Mouse (Mus musculus) limb, embryonic 15.5 days (tissue): Measurements from ENCODE around the gene Arl4d. TPM values are rescaled to one million over a fixed set of nuclear protein-coding genes. Genes with fewer than 3 reads are reported as not detected.

Source experiments
- ATAC-seq: fragments of 200-750 bp; cut with Nextera tagmentation; 2 replicates; pipeline ENCODE4 v1.8.0; 2017; ENCODE audit warnings: low read depth, moderate TSS enrichment; ENCODE audit not compliant: insufficient number of reproducible peaks, low FRiP score, low TSS enrichment
- H3K27ac ChIP-seq: fragments of 300-500 bp; sonication (generic); 2 replicates; pipeline ENCODE4 v1.5.1; 2015; ENCODE audit warnings: moderate library complexity, mild to moderate bottlenecking, inconsistent platforms
- H3K27me3 ChIP-seq: fragments of 300-500 bp; sonication (generic); 2 replicates; pipeline ENCODE4 v1.6.1; 2015; ENCODE audit warnings: inconsistent platforms
- H3K36me3 ChIP-seq: fragments of 300-500 bp; sonication (generic); 2 replicates; pipeline ENCODE4 v1.6.1; 2015; ENCODE audit warnings: inconsistent platforms
- H3K4me1 ChIP-seq: fragments of 300-500 bp; sonication (generic); 2 replicates; pipeline ENCODE4 v1.6.1; 2015; ENCODE audit warnings: inconsistent platforms
- H3K4me2 ChIP-seq: fragments of 300-500 bp; sonication (generic); 2 replicates; pipeline ENCODE4 v1.6.1; 2015; ENCODE audit warnings: mild to moderate bottlenecking, inconsistent platforms
- H3K4me3 ChIP-seq: fragments of 300-500 bp; sonication (generic); 2 replicates; pipeline ENCODE4 v1.5.1; 2015; ENCODE audit warnings: mild to moderate bottlenecking, inconsistent platforms
- H3K9ac ChIP-seq: fragments of 300-500 bp; sonication (generic); 2 replicates; pipeline ENCODE4 v1.6.1; 2015; ENCODE audit warnings: inconsistent platforms
- H3K9me3 ChIP-seq: fragments of 300-500 bp; sonication (generic); 2 replicates; pipeline ENCODE4 v1.6.1; 2016; ENCODE audit warnings: inconsistent platforms
- WGBS: fragments of 180-500 bp; shearing (Covaris S2); methylation state at CpG from one replicate; pipeline ENCODE4 v1.1.7; 2015; 5-methylcytosine and 5-hydroxymethylcytosine counted together
- polyA plus RNA-seq: library from polyadenylated mRNA; unstranded; fragments of >200 nt; fragmentation: Nextera tagmentation; extraction: Ambion mirVana; gene quantifications from 2 replicates; pipeline ENCODE4 v1.2.1, GENCODE M21; 2015

The Arl4d gene
- polyA plus RNA-seq, 1 experiment from 2014 or later = 6.1 TPM

DNA sequence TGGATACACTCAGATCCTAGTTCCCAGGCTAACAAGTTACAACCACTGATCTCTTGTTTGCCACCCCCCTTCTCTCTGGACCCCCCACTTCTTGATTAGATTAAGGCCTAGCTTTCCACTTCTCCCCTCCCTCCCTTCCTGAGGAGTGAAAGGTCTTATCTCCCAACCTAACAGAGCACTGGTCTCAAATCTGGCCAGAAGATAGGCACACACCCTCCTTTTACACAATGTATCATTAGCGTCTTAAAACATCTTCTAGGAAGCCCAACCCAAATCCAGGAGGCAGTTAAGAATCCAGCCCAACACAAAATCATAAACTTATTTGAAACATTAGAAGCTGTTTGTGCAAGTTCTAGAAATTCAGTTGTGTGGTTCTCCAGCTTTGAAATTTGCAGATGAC lies 5.0 kb downstream of the Arl4d start:
- Histone ChIP-seq H3K9me3 (no peaks in the 10 kb centered on the region), H3K36me3 (no peaks in the 10 kb centered on the region), H3K4me1 (peaks cover 17% of the 10 kb centered on the region; the same call in 1 of the 2 replicates), H3K27me3 (peaks cover 9% of the 10 kb centered on the region; the same call in 1 of the 2 replicates), H3K4me3 (no peak overlapping the region), H3K9ac (no peak overlapping the region), H3K27ac (no peak overlapping the region), H3K4me2 (no peak overlapping the region)
- ATAC-seq = no peak
- WGBS = 46% methylated on average over 1 of the region's 1 CpGs

DNA sequence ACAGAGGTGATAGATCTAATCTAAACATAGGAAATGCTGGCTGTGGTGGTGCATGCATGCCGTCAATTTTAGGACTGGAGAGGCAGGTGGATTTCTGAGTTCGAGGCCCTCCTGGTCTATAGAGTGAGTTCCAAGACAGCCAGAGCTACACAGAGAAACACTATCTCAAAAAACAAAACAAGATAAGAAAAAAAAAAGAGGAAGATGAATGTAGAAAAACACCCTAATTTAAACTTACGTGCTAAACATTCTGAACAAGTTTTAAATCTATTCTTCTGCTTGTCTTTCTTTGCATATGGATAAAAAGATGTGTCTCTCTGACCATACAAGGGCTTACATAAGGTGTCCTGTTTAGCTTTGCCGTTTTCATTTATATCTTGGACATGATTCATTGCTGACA lies 5.9 kb downstream of the Arl4d start:
- Histone ChIP-seq H3K27me3 (peaks cover 9% of the 10 kb centered on the region; the same call in 1 of the 2 replicates), H3K4me3 (no peak overlapping the region), H3K36me3 (no peaks in the 10 kb centered on the region), H3K9me3 (no peaks in the 10 kb centered on the region), H3K9ac (no peak overlapping the region), H3K27ac (no peak overlapping the region), H3K4me1 (peaks cover 12% of the 10 kb centered on the region; the same call in 1 of the 2 replicates), H3K4me2 (no peak overlapping the region)
- WGBS = 84% methylated on average over 4 of the region's 4 CpGs
- no peak for ATAC-seq

DNA sequence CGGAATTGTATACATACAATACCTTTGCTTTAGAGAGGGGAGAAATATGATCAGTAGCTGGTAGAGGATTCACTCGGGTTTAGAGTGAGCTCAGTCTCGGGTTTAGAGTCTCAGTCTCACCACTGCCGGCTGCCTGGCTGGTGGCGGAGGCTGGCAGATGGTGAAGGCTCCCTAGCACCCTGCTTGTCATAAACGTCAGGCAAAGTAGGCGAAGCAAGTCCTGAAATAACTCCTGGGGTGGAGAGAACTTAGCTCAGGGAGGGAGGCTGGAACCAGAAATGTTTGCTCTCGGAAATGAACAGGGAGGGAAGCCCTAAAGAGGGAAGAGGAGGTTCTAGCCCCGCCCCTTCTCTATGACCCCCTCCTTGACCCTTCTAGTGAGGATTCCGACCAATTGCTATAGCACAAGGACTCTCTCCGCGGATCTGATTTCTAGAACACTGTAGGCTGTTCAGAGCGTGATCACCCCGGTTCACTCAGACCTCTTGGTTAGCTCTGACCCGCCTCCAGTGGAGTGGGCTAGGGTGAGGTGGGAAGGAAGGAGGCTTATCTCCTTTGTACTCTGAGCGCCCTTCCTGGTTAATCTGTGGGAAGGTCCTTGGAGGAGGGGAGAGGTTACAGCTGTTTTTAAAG lies 7.8 kb downstream of the Arl4d start:
- H3K4me3 ChIP-seq = no peak overlapping the region
- peaks cover 4% of the 10 kb centered on the region; the same call in 1 of the 2 replicates for H3K4me1 ChIP-seq
- H3K9ac ChIP-seq = no peak overlapping the region
- no peaks in the 10 kb centered on the region for H3K9me3 ChIP-seq
- H3K36me3 ChIP-seq = no peaks in the 10 kb centered on the region
- H3K4me2 ChIP-seq = no peak overlapping the region
- WGBS = 31% methylated on average over 16 of the region's 16 CpGs
- no peak overlapping the region for H3K27ac ChIP-seq
- H3K27me3 ChIP-seq = no peaks in the 10 kb centered on the region
- ATAC-seq = no peak

DNA sequence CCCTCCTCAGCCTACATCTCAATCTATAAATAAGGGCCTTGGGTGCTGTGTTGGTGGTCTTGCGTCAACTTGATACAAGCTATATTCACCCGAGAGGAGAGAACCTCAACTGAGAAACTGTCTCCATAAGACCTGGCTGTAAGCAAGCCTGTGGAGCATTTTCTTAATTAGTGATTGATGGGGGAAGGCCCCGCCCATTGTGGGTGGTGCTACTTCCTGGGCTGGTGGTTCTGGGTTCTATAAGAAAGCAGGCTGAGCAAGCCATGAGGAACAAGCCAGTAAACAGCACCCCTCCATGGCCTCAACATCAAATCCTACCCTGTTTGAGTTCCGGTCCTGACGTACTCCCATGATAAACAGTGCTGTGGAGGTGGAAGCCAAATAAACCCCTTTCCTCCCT lies 8.8 kb downstream of the Arl4d start:
- H3K27me3 ChIP-seq = no peaks in the 10 kb centered on the region
- WGBS = 86% methylated on average over 5 of the region's 5 CpGs
- H3K9ac ChIP-seq = no peak overlapping the region
- no peak overlapping the region for H3K4me3 ChIP-seq
- H3K27ac ChIP-seq = no peak overlapping the region
- no peak overlapping the region for H3K4me2 ChIP-seq
- H3K9me3 ChIP-seq = no peaks in the 10 kb centered on the region
- no peaks in the 10 kb centered on the region for H3K4me1 ChIP-seq
- no peak for ATAC-seq
- no peaks in the 10 kb centered on the region for H3K36me3 ChIP-seq

DNA sequence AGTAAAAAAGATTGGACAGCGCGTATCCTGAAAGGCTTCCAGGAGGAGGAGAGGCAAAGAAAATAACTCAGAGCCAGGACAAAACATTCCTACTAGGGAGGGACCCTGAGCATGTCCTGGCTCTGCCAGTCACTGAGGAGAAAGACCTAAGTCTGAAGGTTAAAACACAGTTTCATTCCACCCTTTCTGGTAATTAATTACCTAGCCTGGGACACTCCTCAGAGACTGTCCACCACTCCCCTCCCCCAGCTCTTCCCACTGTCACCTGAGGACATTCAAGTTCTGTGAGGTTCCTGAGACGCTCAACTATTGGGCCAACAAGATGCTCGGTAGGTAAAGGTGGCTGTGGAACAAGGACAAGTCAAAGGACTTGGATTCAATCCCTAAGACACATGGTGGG lies 10.0 kb downstream of the Arl4d start:
- H3K27ac ChIP-seq = no peak overlapping the region
- H3K36me3 ChIP-seq = no peaks in the 10 kb centered on the region
- no peak overlapping the region for H3K4me2 ChIP-seq
- ATAC-seq = no peak
- no peaks in the 10 kb centered on the region for H3K9me3 ChIP-seq
- WGBS = 88% methylated on average over 4 of the region's 4 CpGs
- no peak overlapping the region for H3K4me3 ChIP-seq
- H3K27me3 ChIP-seq = no peaks in the 10 kb centered on the region
- no peaks in the 10 kb centered on the region for H3K4me1 ChIP-seq
- H3K9ac ChIP-seq = no peak overlapping the region

DNA sequence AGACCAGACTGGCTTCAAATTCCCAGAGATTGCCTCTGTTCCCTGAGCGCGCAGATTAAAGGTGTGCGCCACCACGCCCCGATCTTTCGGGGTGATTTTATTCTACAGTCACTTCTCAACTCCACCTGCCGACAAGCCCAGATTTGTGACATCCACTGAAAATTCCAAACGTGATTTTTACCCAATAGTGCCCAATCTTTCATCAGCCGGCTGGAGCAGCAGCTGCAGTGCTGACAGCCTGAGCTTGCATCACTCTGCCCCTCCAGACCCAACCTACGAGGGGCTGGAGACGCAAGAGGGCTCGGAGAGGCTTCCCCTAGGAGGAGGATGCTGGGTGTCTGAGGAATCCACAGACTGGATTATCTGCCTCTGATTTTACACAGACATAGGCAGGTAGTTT lies 12.3 kb downstream of the Arl4d start:
- H3K9ac ChIP-seq = no peak overlapping the region
- H3K4me2 ChIP-seq = no peak overlapping the region
- 0 out of 2 replicates have a peak, but pooled peaks cover 2% of the 10 kb centered on the region for H3K4me1 ChIP-seq
- H3K9me3 ChIP-seq = no peaks in the 10 kb centered on the region
- no peak overlapping the region for H3K27ac ChIP-seq
- H3K4me3 ChIP-seq = no peak overlapping the region
- 69% methylated on average over 12 of the region's 12 CpGs for WGBS
- no peaks in the 10 kb centered on the region for H3K27me3 ChIP-seq
- ATAC-seq = no peak
- H3K36me3 ChIP-seq = no peaks in the 10 kb centered on the region

DNA sequence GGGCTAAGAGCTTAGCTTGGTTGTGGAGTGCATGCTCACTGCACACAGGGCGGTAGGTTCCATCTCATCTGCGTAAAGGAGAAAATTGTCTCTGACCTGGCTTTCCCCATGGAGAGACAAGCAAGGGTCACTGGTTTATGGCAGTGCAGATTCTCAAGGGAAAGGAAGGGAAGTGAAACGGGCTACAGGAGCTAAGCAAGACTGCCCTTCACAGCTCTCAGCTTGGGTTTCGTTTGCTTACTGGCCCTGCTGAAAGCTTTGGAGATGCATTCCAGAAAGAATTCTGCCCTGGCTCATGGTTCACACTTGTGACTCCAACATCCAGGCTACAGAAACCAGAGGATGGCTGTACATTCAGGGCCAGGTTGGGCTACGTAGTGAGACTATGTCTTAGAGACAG lies 13.4 kb downstream of the Arl4d start:
- no peak overlapping the region for H3K4me3 ChIP-seq
- no peaks in the 10 kb centered on the region for H3K36me3 ChIP-seq
- H3K9ac ChIP-seq = no peak overlapping the region
- ATAC-seq = no peak
- H3K27me3 ChIP-seq = no peaks in the 10 kb centered on the region
- no peak overlapping the region for H3K4me2 ChIP-seq
- no peak overlapping the region for H3K27ac ChIP-seq
- 60% methylated on average over 5 of the region's 5 CpGs for WGBS
- no peaks in the 10 kb centered on the region for H3K9me3 ChIP-seq
- H3K4me1 ChIP-seq = 0 out of 2 replicates have a peak, but pooled peaks cover 2% of the 10 kb centered on the region

DNA sequence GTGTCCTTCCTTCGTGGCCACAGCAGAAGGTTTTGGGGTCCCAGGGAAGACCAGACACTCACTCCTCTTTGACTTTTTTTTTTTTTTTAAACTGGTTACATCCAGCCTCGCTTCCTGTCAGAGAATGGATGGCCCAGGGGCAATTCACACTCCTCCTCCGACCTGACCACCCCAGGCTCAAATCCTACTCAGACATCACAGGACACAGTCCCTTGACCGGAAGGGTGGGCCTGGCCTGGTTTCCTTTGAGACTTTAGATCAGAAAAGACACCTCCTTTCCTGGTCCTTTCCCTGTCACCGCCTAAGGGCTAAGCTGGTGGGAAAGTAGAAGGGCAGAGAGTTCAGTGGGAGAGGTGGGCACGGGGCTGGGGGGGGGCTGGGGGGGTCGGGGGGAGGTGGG lies 14.6 kb downstream of the Arl4d start:
- Histone ChIP-seq H3K4me1 (0 out of 2 replicates have a peak, but pooled peaks cover 2% of the 10 kb centered on the region), H3K27ac (no peak overlapping the region), H3K9me3 (no peaks in the 10 kb centered on the region), H3K27me3 (no peaks in the 10 kb centered on the region), H3K9ac (no peak overlapping the region), H3K4me2 (no peak overlapping the region), H3K4me3 (no peak overlapping the region), H3K36me3 (no peaks in the 10 kb centered on the region)
- WGBS = 30% methylated on average over 5 of the region's 7 CpGs
- ATAC-seq = no peak

DNA sequence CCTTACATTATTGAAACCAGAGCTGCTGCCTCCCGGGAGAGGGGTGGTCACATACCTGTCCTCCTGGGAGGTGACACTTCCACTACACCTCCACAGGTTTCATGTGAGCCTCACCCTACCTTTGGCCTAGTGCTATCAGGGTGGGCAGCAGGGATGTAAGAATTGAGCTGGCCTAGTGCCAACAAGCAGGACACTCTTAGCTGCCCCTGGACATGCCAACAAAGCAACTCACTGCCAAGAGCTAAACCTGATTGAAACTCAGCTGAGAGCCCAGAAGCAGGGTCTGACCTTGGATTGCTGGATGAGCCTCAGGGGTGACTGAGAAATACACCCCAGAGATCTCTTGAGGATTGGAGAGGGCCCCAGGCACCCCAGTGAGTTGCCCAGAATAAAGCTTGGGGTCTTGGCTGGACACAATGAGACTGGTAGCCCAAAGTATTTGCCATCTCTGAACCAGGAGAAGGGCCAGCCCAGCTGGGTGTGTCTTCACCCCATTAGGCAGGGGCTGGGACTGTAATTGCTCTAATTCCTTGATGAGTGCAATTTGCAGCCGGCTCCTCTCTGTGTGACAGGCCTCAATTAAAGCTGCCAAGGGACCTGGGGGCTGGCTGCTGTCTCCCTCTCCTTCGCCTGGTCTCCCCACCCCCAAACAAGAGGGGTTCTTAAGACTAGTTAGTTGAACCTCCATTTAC lies 15.4 kb downstream of the Arl4d start:
- Histone ChIP-seq H3K27ac (no peak overlapping the region), H3K9me3 (no peaks in the 10 kb centered on the region), H3K36me3 (no peaks in the 10 kb centered on the region), H3K4me3 (no peak overlapping the region), H3K9ac (no peak overlapping the region), H3K27me3 (no peaks in the 10 kb centered on the region), H3K4me1 (0 out of 2 replicates have a peak, but pooled peaks cover 2% of the 10 kb centered on the region), H3K4me2 (no peak overlapping the region)
- WGBS = 29% methylated on average over 3 of the region's 3 CpGs
- ATAC-seq = no peak

DNA sequence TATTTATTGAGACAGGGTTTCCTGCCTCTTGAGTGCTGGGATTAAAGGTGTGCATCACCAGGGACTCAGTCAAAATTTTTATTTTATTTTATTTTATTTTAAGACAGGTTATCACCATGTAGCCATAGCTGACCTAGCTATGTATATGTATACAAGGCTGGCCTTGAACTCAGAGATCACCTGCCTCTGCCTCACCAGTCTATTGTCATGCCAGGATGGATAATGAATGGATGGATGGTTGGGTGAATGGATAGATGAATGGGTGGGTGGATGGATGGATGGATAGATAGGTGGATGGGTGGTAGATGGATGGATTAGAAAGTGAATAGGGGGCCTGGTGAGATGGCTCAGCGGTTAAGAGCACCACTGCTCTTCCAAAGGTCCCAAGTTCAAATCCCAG lies 16.6 kb downstream of the Arl4d start:
- H3K4me2 ChIP-seq = no peak overlapping the region
- no peaks in the 10 kb centered on the region for H3K36me3 ChIP-seq
- 0 out of 2 replicates have a peak, but pooled peaks cover 5% of the 10 kb centered on the region for H3K4me1 ChIP-seq
- H3K27me3 ChIP-seq = no peaks in the 10 kb centered on the region
- no peaks in the 10 kb centered on the region for H3K9me3 ChIP-seq
- H3K27ac ChIP-seq = no peak overlapping the region
- ATAC-seq = no peak
- H3K4me3 ChIP-seq = no peak overlapping the region
- WGBS = 88% methylated on average over 1 of the region's 1 CpGs
- H3K9ac ChIP-seq = no peak overlapping the region

DNA sequence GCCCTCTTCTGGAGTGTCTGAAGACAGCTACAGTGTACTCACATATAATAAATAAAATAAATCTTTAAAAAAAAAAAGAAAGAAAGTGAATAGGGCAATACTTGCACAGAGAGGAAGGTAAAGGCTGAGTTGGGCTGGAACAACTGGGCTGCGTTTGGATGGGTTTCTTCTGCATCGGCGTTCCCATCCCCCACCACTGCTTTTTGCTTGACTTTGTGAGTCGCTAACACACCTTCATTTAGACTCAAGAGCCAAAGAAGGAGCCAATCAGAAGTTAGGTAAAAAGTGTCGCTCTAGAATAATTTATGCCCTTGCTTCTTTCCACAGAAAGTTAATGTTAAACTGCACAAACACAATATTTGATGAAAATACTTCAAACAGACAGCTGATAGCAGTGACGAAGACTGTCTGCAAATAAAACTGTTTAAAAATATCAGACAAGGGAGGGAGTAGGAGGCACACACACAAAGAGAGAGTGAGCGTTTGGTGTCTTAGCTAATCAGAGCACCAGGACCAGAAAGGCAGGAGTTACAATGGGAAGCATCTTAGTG lies 17.1 kb downstream of the Arl4d start:
- Histone ChIP-seq H3K9ac (no peak overlapping the region), H3K9me3 (no peaks in the 10 kb centered on the region), H3K36me3 (no peaks in the 10 kb centered on the region), H3K4me3 (no peak overlapping the region), H3K4me1 (peaks cover 10% of the 10 kb centered on the region), H3K27ac (no peak overlapping the region), H3K4me2 (no peak overlapping the region), H3K27me3 (no peaks in the 10 kb centered on the region)
- no peak for ATAC-seq
- WGBS = 77% methylated on average over 7 of the region's 7 CpGs
